Mouse (Mus musculus): Measurements from ENCODE around the gene Gm5737.

DNA sequence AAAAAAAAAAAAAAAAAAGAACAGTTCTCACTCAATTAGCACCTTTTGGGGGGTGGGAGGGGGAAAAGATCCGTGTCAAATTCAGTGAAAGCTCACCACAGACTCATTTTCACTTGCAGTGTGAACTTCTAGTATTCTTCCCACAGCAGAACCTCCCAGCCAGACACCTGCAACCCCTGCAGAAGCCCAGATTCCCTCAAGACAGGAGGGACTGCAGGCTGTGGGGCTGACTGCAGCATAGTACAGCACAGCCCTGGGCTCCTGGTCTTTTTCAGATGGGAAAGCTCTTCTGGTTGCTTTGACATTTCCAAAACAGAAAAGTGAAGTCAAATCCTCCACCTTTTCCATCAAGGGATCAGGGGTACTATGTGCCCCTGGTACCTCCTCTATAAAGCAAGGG, 44.8 kb upstream of the Gm5737 start:
- TF ChIP-seq CTCF (IDR thresholded peaks at IDR 0.05) (no peak), EP300 (IDR thresholded peaks at IDR 0.05) (no peak)

All from lung, postnatal 0 days (tissue).